32 mouse cellular contexts compared by ENCODE assay signal in the genomic region with DNA sequence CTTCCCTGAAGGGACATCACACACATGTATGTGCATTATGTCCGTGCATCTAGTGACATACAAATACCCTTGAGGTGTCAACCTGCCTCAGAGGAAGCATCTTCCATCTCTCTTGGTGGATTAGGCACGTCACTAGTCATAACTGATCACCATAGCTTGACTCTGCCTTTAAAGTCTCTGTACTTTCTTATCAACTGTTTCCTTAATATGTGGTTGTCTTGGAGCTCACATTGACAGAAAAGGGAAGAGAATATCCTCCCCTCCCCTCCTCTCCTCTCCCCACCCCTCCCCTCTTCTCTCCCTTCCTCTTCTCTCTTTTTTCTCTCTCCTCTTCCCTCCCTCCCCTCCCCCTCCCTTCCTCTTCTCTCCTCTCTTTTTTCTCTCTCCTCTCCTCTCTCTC.
"Had no signal": no experiment of that assay in that cellular context is flagged by ENCODE, and none has a peak within 500 bp of the region (broad histone marks: within the 10 kb centered on the region; RNA-seq: fewer than 3 reads in every experiment).

No protein-coding gene starts in this region.

- DNase-seq: left cerebral cortex, postnatal 4 days; liver; liver, embryonic 13.5 days; liver, postnatal 0 days; lung, adult 18-20 months; lung, adult 2 months; lung, embryonic 14.5 days; lung, postnatal 10 days; lung, postnatal 14 days; lung, postnatal 36 days; lung, postnatal 4 days; midbrain, embryonic 14.5 days had no signal

- H3K27ac ChIP-seq: left cerebral cortex, adult 2 months; limb, embryonic 10.5 days; limb, embryonic 12.5 days; limb, embryonic 13.5 days; limb, embryonic 15.5 days; liver, embryonic 12.5 days; liver, embryonic 13.5 days; liver, embryonic 14.5 days; liver, embryonic 15.5 days; lung, embryonic 15.5 days; macrophage; midbrain, embryonic 10.5 days; midbrain, embryonic 12.5 days; midbrain, embryonic 13.5 days; midbrain, embryonic 15.5 days; neural tube, embryonic 12.5 days had no signal

- H3K36me3 ChIP-seq: limb, embryonic 10.5 days; limb, embryonic 12.5 days; limb, embryonic 13.5 days; limb, embryonic 15.5 days; liver, embryonic 12.5 days; liver, embryonic 13.5 days; liver, embryonic 15.5 days; lung, embryonic 15.5 days; midbrain, embryonic 10.5 days; midbrain, embryonic 12.5 days; midbrain, embryonic 13.5 days; midbrain, embryonic 15.5 days; neural tube, embryonic 12.5 days had no signal

- H3K27me3 ChIP-seq: limb, embryonic 12.5 days; limb, embryonic 13.5 days; limb, embryonic 15.5 days; liver, embryonic 12.5 days; liver, embryonic 13.5 days; liver, embryonic 15.5 days; lung, embryonic 15.5 days; megakaryocyte, embryonic 14.5 days; midbrain, embryonic 12.5 days; midbrain, embryonic 13.5 days; midbrain, embryonic 15.5 days; neural tube, embryonic 12.5 days had no signal

- ATAC-seq: liver, embryonic 12.5 days; liver, postnatal 0 days; lung, postnatal 0 days; midbrain, embryonic 13.5 days; midbrain, embryonic 15.5 days had no signal

- H3K4me1 ChIP-seq: liver, embryonic 13.5 days; liver, embryonic 15.5 days; midbrain, embryonic 15.5 days; neural tube, embryonic 12.5 days had no signal

- H3K9ac ChIP-seq: limb, embryonic 12.5 days; limb, embryonic 13.5 days; limb, embryonic 15.5 days; liver, embryonic 12.5 days; liver, embryonic 13.5 days; liver, embryonic 14.5 days; liver, embryonic 15.5 days; liver, postnatal 0 days; lung, embryonic 14.5 days; lung, embryonic 15.5 days; midbrain, embryonic 12.5 days; midbrain, embryonic 13.5 days; midbrain, embryonic 15.5 days; neural tube, embryonic 12.5 days had no signal

- H3K4me2 ChIP-seq: limb, embryonic 12.5 days; limb, embryonic 13.5 days; limb, embryonic 15.5 days; liver, embryonic 11.5 days; liver, embryonic 12.5 days; liver, embryonic 13.5 days; liver, embryonic 15.5 days; lung, embryonic 14.5 days; lung, embryonic 15.5 days; midbrain, embryonic 11.5 days; midbrain, embryonic 12.5 days; midbrain, embryonic 13.5 days; midbrain, embryonic 15.5 days; neural tube, embryonic 12.5 days had no signal

- H3K4me3 ChIP-seq: left cerebral cortex, adult 2 months; limb, embryonic 10.5 days; limb, embryonic 12.5 days; limb, embryonic 13.5 days; limb, embryonic 15.5 days; liver, embryonic 12.5 days; liver, embryonic 13.5 days; liver, embryonic 15.5 days; lung, embryonic 15.5 days; megakaryocyte, embryonic 14.5 days; midbrain, embryonic 10.5 days; midbrain, embryonic 12.5 days; midbrain, embryonic 13.5 days; midbrain, embryonic 15.5 days; myocyte; neural tube, embryonic 12.5 days had no signal

- H3K9me3 ChIP-seq: limb, embryonic 10.5 days; limb, embryonic 12.5 days; limb, embryonic 13.5 days; limb, embryonic 15.5 days; liver, embryonic 12.5 days; liver, embryonic 13.5 days; liver, embryonic 15.5 days; lung, embryonic 15.5 days; megakaryocyte, embryonic 14.5 days; midbrain, embryonic 10.5 days; midbrain, embryonic 12.5 days; midbrain, embryonic 13.5 days; midbrain, embryonic 15.5 days; neural tube, embryonic 12.5 days had no signal
